Mouse (Mus musculus): ENCODE data around the gene Shd. TPM values are rescaled to one million over a fixed set of nuclear protein-coding genes. Genes with fewer than 3 reads are reported as not detected.

Shd gene
- polyA plus RNA-seq, 1 experiment = 4.3 TPM

DNA sequence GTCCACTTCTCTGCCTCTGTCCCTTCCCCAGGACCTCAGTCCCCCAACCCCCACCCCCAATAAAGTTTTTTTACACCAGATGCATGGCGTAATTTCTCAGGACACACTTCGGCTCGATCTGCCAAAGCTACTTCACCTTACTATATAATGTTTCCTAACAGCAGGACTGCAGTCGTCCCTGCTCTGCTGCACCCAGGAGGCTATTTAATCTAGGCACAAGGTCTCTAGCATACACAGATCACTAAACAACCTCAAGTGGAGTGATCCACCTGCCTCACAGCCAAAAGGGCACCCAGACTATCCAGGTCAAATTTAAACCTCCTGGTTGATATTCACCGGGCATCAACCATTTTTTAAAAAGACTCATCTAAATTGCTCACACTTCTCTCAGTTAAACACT, 24.6 kb upstream of the Shd start:
- no peaks in the 10 kb centered on the region for H3K36me3 ChIP-seq (ENCODE audit: control insufficient read depth, insufficient read depth, low read length, poor library complexity, severe bottlenecking)
- no peak overlapping the region for H3K27ac ChIP-seq (ENCODE audit: insufficient read depth, low read length)
- peak overlapping the region; percentile 55 for H3K9ac ChIP-seq (ENCODE audit: low read depth, poor library complexity, severe bottlenecking)
- H3K9me3 ChIP-seq (replicated peaks; ENCODE audit: control insufficient read depth, insufficient read depth, low read length, poor library complexity, severe bottlenecking) = no peaks in the 10 kb centered on the region
- no peaks in the 10 kb centered on the region for H3K4me1 ChIP-seq (ENCODE audit: control insufficient read depth, insufficient read depth, low read length)
- TF ChIP-seq EP300 (IDR thresholded peaks at IDR 0.05; ENCODE audit: insufficient read depth, low read depth, low read length) = no peak
- no peak for TF ChIP-seq POLR2A (IDR thresholded peaks at IDR 0.05; ENCODE audit: insufficient read depth, low read length)
- no peak for TF ChIP-seq CTCF (IDR thresholded peaks at IDR 0.05; ENCODE audit: low read depth, low read length)
- H3K4me3 ChIP-seq (ENCODE audit: low read depth, low read length) = peak overlapping the region; percentile 99
- no peaks in the 10 kb centered on the region for H3K27me3 ChIP-seq (ENCODE audit: control insufficient read depth, insufficient read depth, low read length, poor library complexity, severe bottlenecking)

GRCm38 (mm10) chr17:55948647-55949046, 21.6 kb upstream of the Shd start:
- H3K9me3 ChIP-seq (replicated peaks; ENCODE audit: control insufficient read depth, insufficient read depth, low read length, poor library complexity, severe bottlenecking) = no peaks in the 10 kb centered on the region
- no peak overlapping the region for H3K4me3 ChIP-seq (ENCODE audit: low read depth, low read length)
- H3K27me3 ChIP-seq (ENCODE audit: control insufficient read depth, insufficient read depth, low read length, poor library complexity, severe bottlenecking) = no peaks in the 10 kb centered on the region
- H3K4me1 ChIP-seq (ENCODE audit: control insufficient read depth, insufficient read depth, low read length) = peaks cover 9% of the 10 kb centered on the region
- H3K36me3 ChIP-seq (ENCODE audit: control insufficient read depth, insufficient read depth, low read length, poor library complexity, severe bottlenecking) = no peaks in the 10 kb centered on the region
- no peak overlapping the region for H3K27ac ChIP-seq (ENCODE audit: insufficient read depth, low read length)
- no peak overlapping the region for H3K9ac ChIP-seq (ENCODE audit: low read depth, poor library complexity, severe bottlenecking)
- TF ChIP-seq EP300 (IDR thresholded peaks at IDR 0.05; ENCODE audit: insufficient read depth, low read depth, low read length) = no peak
- no peak for TF ChIP-seq POLR2A (IDR thresholded peaks at IDR 0.05; ENCODE audit: insufficient read depth, low read length)
- TF ChIP-seq CTCF (IDR thresholded peaks at IDR 0.05; ENCODE audit: low read depth, low read length) = no peak

DNA sequence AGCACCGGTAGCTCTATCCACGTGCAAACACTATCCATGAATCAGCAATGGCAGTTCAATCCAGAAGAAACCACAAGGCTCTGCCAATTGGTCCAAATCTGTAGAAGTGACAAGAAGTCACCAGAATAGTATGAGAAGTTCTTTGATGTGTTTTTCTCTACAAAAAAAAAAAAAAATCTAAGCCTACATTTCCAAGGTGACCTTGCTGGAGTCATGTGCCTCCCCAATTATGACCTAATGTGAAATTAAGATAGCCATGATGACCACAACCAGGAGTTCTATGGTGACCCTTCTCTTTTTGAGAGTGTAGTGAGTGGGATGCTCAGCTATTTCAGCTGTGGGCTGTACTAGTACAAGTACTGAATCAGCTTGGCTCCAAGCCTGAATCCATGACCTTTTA, 20.9 kb upstream of the Shd start, which contains the start of gene Zfp119b:
Zfp119b (minus strand) TSS at position 101 of the 400 bp plus-strand sequence.
- H3K4me3 ChIP-seq (ENCODE audit: low read depth, low read length) = no peak within 1 kb of the TSS
- H3K27ac ChIP-seq (ENCODE audit: insufficient read depth, low read length) = no peak within 1 kb of the TSS
- no peaks in the 10 kb centered on the region for H3K36me3 ChIP-seq (ENCODE audit: control insufficient read depth, insufficient read depth, low read length, poor library complexity, severe bottlenecking)
- H3K4me1 ChIP-seq (ENCODE audit: control insufficient read depth, insufficient read depth, low read length) = peaks cover 10% of the 10 kb centered on the region
- H3K9me3 ChIP-seq (replicated peaks; ENCODE audit: control insufficient read depth, insufficient read depth, low read length, poor library complexity, severe bottlenecking) = no peaks in the 10 kb centered on the region
- no peaks in the 10 kb centered on the region for H3K27me3 ChIP-seq (ENCODE audit: control insufficient read depth, insufficient read depth, low read length, poor library complexity, severe bottlenecking)
- TF ChIP-seq POLR2A (IDR thresholded peaks at IDR 0.05; ENCODE audit: insufficient read depth, low read length) (no peak), CTCF (IDR thresholded peaks at IDR 0.05; ENCODE audit: low read depth, low read length) (no peak), EP300 (IDR thresholded peaks at IDR 0.05; ENCODE audit: insufficient read depth, low read depth, low read length) (no peak)
- no peak within 1 kb of the TSS for H3K9ac ChIP-seq (ENCODE audit: low read depth, poor library complexity, severe bottlenecking)

- H3K4me3 ChIP-seq (ENCODE audit: low read depth, low read length) = peak overlapping the region; percentile 29; the same call in 1 of the 2 replicates
- no peaks in the 10 kb centered on the region for H3K9me3 ChIP-seq (replicated peaks; ENCODE audit: control insufficient read depth, insufficient read depth, low read length, poor library complexity, severe bottlenecking)
Observed at GRCm38 (mm10) chr17:55950601-55951000, 19.7 kb upstream of the Shd start.

GRCm38 (mm10) chr17:55952041-55952440, 18.2 kb upstream of the Shd start:
- Histone ChIP-seq H3K9ac (ENCODE audit: low read depth, poor library complexity, severe bottlenecking) (no peak overlapping the region), H3K27ac (ENCODE audit: insufficient read depth, low read length) (0 out of 2 replicates have a peak overlapping the region, but pooled peaks have one; percentile 19), H3K4me1 (ENCODE audit: control insufficient read depth, insufficient read depth, low read length) (peaks cover 14% of the 10 kb centered on the region), H3K4me3 (ENCODE audit: low read depth, low read length) (no peak overlapping the region), H3K36me3 (ENCODE audit: control insufficient read depth, insufficient read depth, low read length, poor library complexity, severe bottlenecking) (no peaks in the 10 kb centered on the region), H3K27me3 (ENCODE audit: control insufficient read depth, insufficient read depth, low read length, poor library complexity, severe bottlenecking) (no peaks in the 10 kb centered on the region), H3K9me3 (replicated peaks; ENCODE audit: control insufficient read depth, insufficient read depth, low read length, poor library complexity, severe bottlenecking) (no peaks in the 10 kb centered on the region)
- TF ChIP-seq EP300 (IDR thresholded peaks at IDR 0.05; ENCODE audit: insufficient read depth, low read depth, low read length) (no peak), CTCF (IDR thresholded peaks at IDR 0.05; ENCODE audit: low read depth, low read length) (no peak), POLR2A (IDR thresholded peaks at IDR 0.05; ENCODE audit: insufficient read depth, low read length) (no peak)

More at GRCm38 (mm10) chr17:55950601-55951000, 19.7 kb upstream of the Shd start:
- no peak overlapping the region for H3K27ac ChIP-seq (ENCODE audit: insufficient read depth, low read length)
- peaks cover 14% of the 10 kb centered on the region for H3K4me1 ChIP-seq (ENCODE audit: control insufficient read depth, insufficient read depth, low read length)
- no peaks in the 10 kb centered on the region for H3K27me3 ChIP-seq (ENCODE audit: control insufficient read depth, insufficient read depth, low read length, poor library complexity, severe bottlenecking)
- H3K9ac ChIP-seq (ENCODE audit: low read depth, poor library complexity, severe bottlenecking) = no peak overlapping the region
- TF ChIP-seq CTCF (IDR thresholded peaks at IDR 0.05; ENCODE audit: low read depth, low read length) (no peak), EP300 (IDR thresholded peaks at IDR 0.05; ENCODE audit: insufficient read depth, low read depth, low read length) (no peak), POLR2A (IDR thresholded peaks at IDR 0.05; ENCODE audit: insufficient read depth, low read length) (no peak)
- H3K36me3 ChIP-seq (ENCODE audit: control insufficient read depth, insufficient read depth, low read length, poor library complexity, severe bottlenecking) = no peaks in the 10 kb centered on the region

GRCm38 (mm10) chr17:55952447-55953027, 17.7 kb upstream of the Shd start, which contains the start of gene Ebi3:
Gene Ebi3 (plus strand): TSS chr17:55952640.
- Histone ChIP-seq H3K27me3 (ENCODE audit: control insufficient read depth, insufficient read depth, low read length, poor library complexity, severe bottlenecking) (no peaks in the 10 kb centered on the region), H3K9ac (ENCODE audit: low read depth, poor library complexity, severe bottlenecking) (no peak within 1 kb of the TSS), H3K27ac (ENCODE audit: insufficient read depth, low read length) (0 out of 2 replicates have a peak within 1 kb of the TSS, but pooled peaks have one; percentile 19), H3K9me3 (replicated peaks; ENCODE audit: control insufficient read depth, insufficient read depth, low read length, poor library complexity, severe bottlenecking) (no peaks in the 10 kb centered on the region), H3K4me3 (ENCODE audit: low read depth, low read length) (no peak within 1 kb of the TSS), H3K36me3 (ENCODE audit: control insufficient read depth, insufficient read depth, low read length, poor library complexity, severe bottlenecking) (no peaks in the 10 kb centered on the region), H3K4me1 (ENCODE audit: control insufficient read depth, insufficient read depth, low read length) (peaks cover 14% of the 10 kb centered on the region)
- TF ChIP-seq CTCF (IDR thresholded peaks at IDR 0.05; ENCODE audit: low read depth, low read length) (no peak), POLR2A (IDR thresholded peaks at IDR 0.05; ENCODE audit: insufficient read depth, low read length) (no peak), EP300 (IDR thresholded peaks at IDR 0.05; ENCODE audit: insufficient read depth, low read depth, low read length) (no peak)

Measured in ES-Bruce4 (cell line).